Mouse (Mus musculus) liver, embryonic 14.5 days (tissue): ENCODE results near the gene Psmc6. TPM values are rescaled to one million over a fixed set of nuclear protein-coding genes. Genes with fewer than 3 reads are reported as not detected.

ENCODE experiments used
- ATAC-seq: fragments of 200-750 bp; cut with Nextera tagmentation; 2 replicates; pipeline ENCODE4 v1.8.0; 2017; ENCODE audit warnings: moderate number of reproducible peaks, mild to moderate bottlenecking, moderate library complexity; ENCODE audit not compliant: insufficient read depth
- DNase-seq, 3 experiments: peaks; one replicate each; pipeline ENCODE4 v3.0.0-alpha.2; 2012 to 2013; ENCODE audit warnings: low read depth in 3 of 3, low spot score in 3 of 3
- H3K27ac ChIP-seq: fragments of 300-500 bp; sonication (generic); 2 replicates; pipeline ENCODE4 v1.5.1; 2014; ENCODE audit warnings: moderate library complexity, mild to moderate bottlenecking, control low read depth, inconsistent platforms
- H3K27me3 ChIP-seq: fragments of 300-500 bp; sonication (generic); 2 replicates; pipeline ENCODE4 v1.6.1; 2014; ENCODE audit warnings: mild to moderate bottlenecking, low read length, moderate library complexity; ENCODE audit not compliant: control insufficient read depth, insufficient read depth
- H3K36me3 ChIP-seq: fragments of 300-500 bp; sonication (generic); replicated peaks from 2 replicates; pipeline ENCODE4 v1.6.1; 2014; ENCODE audit warnings: low read depth; ENCODE audit not compliant: control insufficient read depth, insufficient read depth
- H3K4me1 ChIP-seq, 2 experiments: fragments of 200-500 bp in 1 of 2; fragments of 300-500 bp in 1 of 2; sonication (generic) in 1 of 2; replicated peaks; 2 replicates each; pipeline ENCODE4 v1.6.1; 2012 to 2014; ENCODE audit warnings: antibody characterized with exemption in 1 of 2, inconsistent platforms in 1 of 2, low read length in 1 of 2; ENCODE audit not compliant: control insufficient read depth in 2 of 2, insufficient read depth in 2 of 2
- H3K4me2 ChIP-seq: fragments of 300-500 bp; sonication (generic); 2 replicates; pipeline ENCODE4 v1.6.1; 2014; ENCODE audit warnings: low read depth, mild to moderate bottlenecking, control low read depth, moderate library complexity
- H3K4me3 ChIP-seq, 2 experiments: fragments of 200-500 bp in 1 of 2; fragments of 300-500 bp in 1 of 2; sonication (generic) in 1 of 2; 2 replicates each; pipeline ENCODE4 v1.5.1; 2012 to 2014; ENCODE audit warnings: low read depth in 2 of 2, low read length in 2 of 2, mild to moderate bottlenecking in 2 of 2, control low read depth in 1 of 2, inconsistent platforms in 1 of 2, moderate library complexity in 1 of 2; ENCODE audit not compliant: insufficient read depth in 1 of 2
- H3K9ac ChIP-seq: fragments of 300-500 bp; sonication (generic); replicated peaks from 2 replicates; pipeline ENCODE4 v1.6.1; 2014; ENCODE audit warnings: mild to moderate bottlenecking, control low read depth, moderate library complexity
- H3K9me3 ChIP-seq: fragments of 300-500 bp; sonication (generic); 2 replicates; pipeline ENCODE4 v1.6.1; 2016; ENCODE audit warnings: low read length, mixed read lengths; ENCODE audit not compliant: control insufficient read depth
- CTCF ChIP-seq: IDR thresholded peaks from 2 replicates; pipeline ENCODE4 v1.5.1; 2016; ENCODE audit warnings: antibody characterized with exemption, low read depth, control low read depth
- EP300 ChIP-seq: IDR thresholded peaks from 2 replicates; pipeline ENCODE4 v1.6.1; 2016; ENCODE audit warnings: antibody characterized with exemption, low read depth
- WGBS: fragments of 180-500 bp; shearing (Covaris S2); extraction: QIAGEN DNeasy Blood & Tissue Kit; methylation state at CpG from one replicate; pipeline ENCODE4 v1.1.7; 2014; ENCODE audit not compliant: insufficient replicate concordance; 5-methylcytosine and 5-hydroxymethylcytosine counted together
- polyA plus RNA-seq, 2 experiments: library from polyadenylated mRNA; depleted of rRNA in 1 of 2; stranded (reverse) in 1 of 2; unstranded in 1 of 2; fragments of >200 nt; fragmentation: Nextera tagmentation in 1 of 2; extraction: Ambion mirVana in 1 of 2; gene quantifications; 2 replicates each; pipeline versions ENCODE4 v1.2.1 to v1.2.3; 2012 to 2014

Psmc6 gene
- polyA plus RNA-seq, 2 experiments: 58.1 to 113 TPM

DNA sequence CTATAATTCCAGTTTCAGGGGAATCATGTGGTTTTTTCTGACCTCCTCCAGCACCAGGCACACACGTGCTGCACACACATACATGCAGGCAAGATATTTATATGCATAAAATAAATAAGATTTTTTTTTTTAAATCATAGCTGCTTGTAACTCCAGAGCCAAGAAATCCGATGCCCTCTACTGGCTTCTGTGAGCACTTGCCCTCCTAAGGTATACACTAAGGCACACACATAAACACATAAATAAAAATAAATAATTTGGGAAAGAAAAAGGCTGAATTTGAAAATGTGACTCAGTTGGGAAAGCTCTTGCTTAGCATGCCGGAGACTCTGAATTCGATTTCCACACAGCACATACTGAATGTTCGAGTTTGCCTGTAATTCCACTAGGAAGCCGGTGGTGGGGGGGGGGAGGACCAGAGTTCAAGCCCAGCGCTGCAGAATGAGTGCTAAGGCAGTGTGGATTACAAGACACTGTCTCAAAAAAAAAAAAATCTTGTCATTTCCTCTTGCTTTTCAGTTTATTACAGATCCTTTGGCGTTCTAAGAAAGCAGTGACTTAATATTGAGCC is 485 bp upstream of the Psmc6 start:
- DNase-seq: no peak
- TF ChIP-seq EP300: no peak
- TF ChIP-seq CTCF: no peak

DNA sequence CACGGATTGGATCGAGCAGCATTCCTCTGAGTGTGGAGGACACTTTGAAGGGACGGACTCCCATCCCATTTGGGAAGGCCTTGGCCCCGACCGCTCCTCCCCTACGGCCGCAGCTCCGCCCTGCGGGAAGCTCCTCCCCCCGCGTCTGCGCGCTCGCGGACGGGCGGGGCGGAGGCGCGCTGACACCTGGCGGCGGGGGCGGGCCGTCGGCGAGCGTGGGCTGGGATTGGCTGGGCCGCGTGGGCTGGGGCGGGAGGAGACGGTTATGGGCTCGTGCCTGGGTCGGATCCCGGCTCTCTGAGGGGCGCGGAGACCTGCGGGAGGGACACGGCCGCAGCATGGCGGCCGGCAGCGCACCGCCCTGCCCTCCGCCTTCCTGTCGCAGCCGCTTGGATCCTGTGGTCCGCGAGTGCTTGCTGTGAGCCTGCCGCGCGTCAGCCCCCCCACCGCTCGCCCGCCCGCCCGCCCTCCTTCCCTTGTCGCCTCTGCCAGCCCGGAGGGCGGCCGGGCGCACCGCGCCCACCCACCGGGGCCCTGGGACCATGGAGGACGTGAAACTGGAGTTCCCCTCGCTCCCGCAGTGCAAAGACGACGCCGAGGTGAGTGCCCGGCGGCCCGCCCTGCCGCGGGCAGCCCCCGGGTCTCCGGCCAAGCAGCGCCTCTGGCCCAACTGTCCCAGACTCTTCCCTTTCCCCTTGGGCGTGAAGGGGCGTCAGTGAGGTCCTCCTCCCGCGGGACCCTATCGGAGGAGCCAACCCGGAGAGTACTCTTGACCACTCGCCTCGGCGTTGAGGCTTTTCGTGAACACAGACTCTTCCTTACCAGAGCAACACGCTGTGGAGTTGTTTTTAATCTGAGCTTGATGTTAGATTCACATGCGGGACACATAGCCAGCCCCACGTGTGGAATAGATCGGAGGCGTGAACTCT is 21.6 kb downstream of the Psmc6 start, which contains the start of gene Styx:
Gene Styx, plus strand, starts transcription at position 163 of the 929 bp plus-strand sequence.
- Histone ChIP-seq H3K4me1 (0 out of 4 replicates have a peak, but pooled peaks cover 0 to 3% of the 10 kb centered on the region in 2 experiments), H3K36me3 (peaks cover 20% of the 10 kb centered on the region), H3K4me2 (peak within 1 kb of the TSS; percentile 94), H3K4me3 (peak within 1 kb of the TSS; percentile 86 to 91), H3K27ac (peak within 1 kb of the TSS; percentile 39), H3K9ac (peak within 1 kb of the TSS; percentile 90), H3K9me3 (no peaks in the 10 kb centered on the region), H3K27me3 (no peaks in the 10 kb centered on the region)
- peak; percentile 99 for ATAC-seq
- WGBS: under 1% methylated on average over 69 of the region's 93 CpGs
- DNase-seq: peak; percentile 81 to 86 (median 85)
- TF ChIP-seq EP300 (no peak), CTCF (no peak)

More for the DNA sequence above, 485 bp upstream of the Psmc6 start:
- Histone ChIP-seq H3K36me3 (peaks cover 27% of the 10 kb centered on the region), H3K27ac (peak overlapping the region; percentile 21), H3K4me3 (peak overlapping the region; percentile 42 to 91), H3K27me3 (no peaks in the 10 kb centered on the region), H3K4me2 (peak overlapping the region; percentile 66), H3K4me1 (peaks cover 16 to 20% of the 10 kb centered on the region in 2 experiments), H3K9me3 (no peaks in the 10 kb centered on the region), H3K9ac (peak overlapping the region; percentile 23; the same call in 1 of the 2 replicates)
- 12% methylated on average over 8 of the region's 8 CpGs for WGBS
- peak; percentile 3; the same call in 1 of the 2 replicates for ATAC-seq

DNA sequence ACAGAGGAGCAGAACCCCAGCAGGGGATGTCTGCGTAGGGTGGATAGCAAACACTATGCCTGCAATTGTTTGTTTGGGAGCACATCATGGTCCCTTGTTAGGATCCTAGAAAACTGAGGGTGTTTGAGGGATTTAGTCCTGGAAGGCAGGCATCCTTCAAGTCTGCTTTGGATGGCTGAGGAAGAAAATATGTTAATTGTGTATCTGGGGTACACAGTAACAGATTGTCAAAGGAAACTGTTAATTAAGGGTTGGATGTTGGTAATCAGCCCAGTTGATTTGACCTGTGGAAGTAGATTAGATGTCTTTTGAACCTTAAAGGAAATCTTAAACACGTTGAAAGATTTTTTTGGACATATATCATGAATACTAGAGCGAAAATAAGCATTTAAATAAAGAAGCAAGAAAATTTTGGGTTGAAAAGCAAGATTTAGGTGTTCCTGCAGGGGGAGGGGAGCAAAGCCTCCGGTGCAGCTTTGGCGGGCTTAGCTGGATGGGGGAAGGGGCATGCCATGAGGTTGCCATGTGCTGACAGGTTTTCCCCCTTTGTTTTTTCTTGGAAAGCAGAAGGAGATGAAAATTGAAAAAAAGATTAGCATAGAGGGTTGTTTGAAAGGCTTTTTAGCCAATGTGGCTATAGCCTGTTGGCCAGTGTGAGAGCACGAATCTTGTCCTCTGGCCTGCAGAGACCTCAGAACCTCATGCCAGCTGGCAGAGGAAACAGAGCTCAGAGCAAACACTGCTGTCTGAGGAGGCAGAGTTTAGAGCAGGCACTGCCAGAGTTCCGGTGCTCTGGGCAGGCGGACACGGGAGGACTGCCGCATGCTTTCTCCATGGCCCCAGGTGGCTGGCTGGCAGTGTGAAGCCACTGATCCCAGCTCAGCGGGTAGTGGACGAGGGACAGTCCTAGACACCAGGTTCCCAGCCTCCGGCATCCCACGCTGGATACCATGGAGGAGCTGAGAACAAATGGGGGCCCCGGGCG is 34.9 kb downstream of the Psmc6 start:
- H3K9ac ChIP-seq: no peak overlapping the region
- WGBS: 80% methylated on average over 16 of the region's 16 CpGs

DNA sequence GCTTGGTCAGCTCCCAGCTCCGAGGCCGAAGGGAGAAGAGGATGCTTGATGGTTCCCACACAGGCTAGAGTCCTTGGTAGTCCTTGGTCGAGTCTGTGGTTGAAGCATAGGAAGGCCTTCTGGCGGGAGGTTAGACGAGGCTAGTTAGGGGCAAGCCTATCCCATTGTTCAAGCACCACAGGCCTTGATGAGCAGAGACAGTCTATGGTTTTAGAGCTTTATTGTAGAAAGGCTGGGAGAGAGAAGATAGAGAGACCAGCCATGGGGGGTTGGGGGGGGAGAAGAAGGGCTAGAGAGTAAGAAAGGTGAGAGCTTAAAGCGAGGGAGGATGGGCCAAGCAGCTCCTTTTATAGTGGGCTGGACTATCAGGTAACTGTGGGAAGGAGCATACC is 35.6 kb downstream of the Psmc6 start:
- no peak overlapping the region for H3K27ac ChIP-seq
- ATAC-seq: no peak
- WGBS: 76% methylated on average over 6 of the region's 6 CpGs
- H3K36me3 ChIP-seq: peaks cover 7% of the 10 kb centered on the region
- H3K9ac ChIP-seq: no peak overlapping the region
- no peaks in the 10 kb centered on the region for H3K9me3 ChIP-seq
- H3K27me3 ChIP-seq: no peaks in the 10 kb centered on the region
- TF ChIP-seq CTCF: no peak
- no peak for TF ChIP-seq EP300
- DNase-seq: no peak
- H3K4me2 ChIP-seq: no peak overlapping the region
- H3K4me1 ChIP-seq: peaks cover 0 to 4% of the 10 kb centered on the region in 2 experiments; a peak in 1 of 4 replicates
- H3K4me3 ChIP-seq: no peak overlapping the region

More for the DNA sequence above, 34.9 kb downstream of the Psmc6 start:
- H3K36me3 ChIP-seq: peaks cover 1% of the 10 kb centered on the region
- no peak overlapping the region for H3K27ac ChIP-seq
- ATAC-seq (no peak), DNase-seq (no peak)
- no peak overlapping the region for H3K4me2 ChIP-seq
- TF ChIP-seq EP300 (no peak), CTCF (no peak)
- no peaks in the 10 kb centered on the region for H3K27me3 ChIP-seq
- no peaks in the 10 kb centered on the region for H3K9me3 ChIP-seq
- H3K4me3 ChIP-seq: no peak overlapping the region
- H3K4me1 ChIP-seq: peaks cover 0 to 4% of the 10 kb centered on the region in 2 experiments; a peak in 1 of 4 replicates
